Mouse (Mus musculus): ENCODE results near the gene Chrnb1. TPM values are rescaled to one million over a fixed set of nuclear protein-coding genes. Genes with fewer than 3 reads are reported as not detected.

Chrnb1 gene
- polyA plus RNA-seq, 1 experiment from 2014 or later = 4.2 TPM

DNA sequence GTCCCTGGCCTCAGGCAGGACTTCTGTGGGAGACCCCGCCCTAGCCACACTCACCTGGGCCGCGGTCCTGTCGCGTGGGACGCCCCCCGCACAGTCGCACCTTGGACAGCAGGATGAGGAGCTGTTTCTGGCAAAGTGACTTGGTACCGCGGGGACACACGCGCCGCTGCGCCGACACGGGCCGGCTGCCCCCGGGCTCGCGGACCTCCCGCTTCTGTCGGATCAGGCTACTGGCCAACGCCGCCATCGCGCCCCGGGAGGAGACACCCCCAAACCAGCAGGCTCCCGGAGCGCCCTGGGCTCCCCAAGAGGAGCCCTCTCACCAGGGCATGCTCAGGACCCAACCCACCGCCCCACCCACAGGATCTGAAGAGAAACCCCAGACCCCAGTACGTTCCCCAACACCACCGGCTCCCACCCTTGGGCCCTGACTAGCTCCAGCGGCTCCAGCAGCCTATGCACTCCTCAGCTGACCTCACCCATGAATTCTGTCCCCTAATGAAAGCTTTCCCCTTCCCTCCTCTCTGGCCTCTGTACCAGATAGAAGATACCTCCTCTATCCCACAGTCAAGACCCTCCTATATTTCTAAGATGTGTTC, 5.7 kb upstream of the Chrnb1 start, which contains the start of gene Fgf11:
TSS of gene Fgf11 (minus strand) at position 479 of the 599 bp plus-strand sequence.
- H3K9ac ChIP-seq (ENCODE audit: low read length) = peak within 1 kb of the TSS; percentile 73
- no peaks in the 10 kb centered on the region for H3K9me3 ChIP-seq (ENCODE audit: control insufficient read depth, low read length)
- WGBS = 2% methylated on average over 33 of the region's 33 CpGs
- peak within 1 kb of the TSS; percentile 89 for H3K4me2 ChIP-seq (ENCODE audit: low read depth)
- no peak for DNase-seq (ENCODE audit: low spot score)
- no peak for ATAC-seq (ENCODE audit: insufficient read depth, low FRiP score, low TSS enrichment)
- H3K27ac ChIP-seq (ENCODE audit: low read depth, low read length) = peak within 1 kb of the TSS; percentile 83
- H3K4me3 ChIP-seq (ENCODE audit: low read depth, low read length) = peak within 1 kb of the TSS; percentile 52
- H3K4me1 ChIP-seq (ENCODE audit: control insufficient read depth, insufficient read depth, low read length) = peaks cover 30% of the 10 kb centered on the region
- peaks cover 55% of the 10 kb centered on the region for H3K27me3 ChIP-seq (ENCODE audit: control insufficient read depth, insufficient read depth, low read length)
- H3K36me3 ChIP-seq (ENCODE audit: control insufficient read depth, insufficient read depth, low read length) = no peaks in the 10 kb centered on the region

- Histone ChIP-seq H3K4me2 (ENCODE audit: low read depth) (peak overlapping the region; percentile 89), H3K9me3 (ENCODE audit: control insufficient read depth, low read length) (no peaks in the 10 kb centered on the region), H3K27me3 (ENCODE audit: control insufficient read depth, insufficient read depth, low read length) (peaks cover 55% of the 10 kb centered on the region), H3K27ac (ENCODE audit: low read depth, low read length) (peak overlapping the region; percentile 83), H3K4me3 (ENCODE audit: low read depth, low read length) (peak overlapping the region; percentile 52), H3K9ac (ENCODE audit: low read length) (peak overlapping the region; percentile 73), H3K36me3 (ENCODE audit: control insufficient read depth, insufficient read depth, low read length) (no peaks in the 10 kb centered on the region), H3K4me1 (ENCODE audit: control insufficient read depth, insufficient read depth, low read length) (peaks cover 33% of the 10 kb centered on the region)
- WGBS = under 1% methylated on average over 36 of the region's 36 CpGs
- peak; percentile 89 for DNase-seq (ENCODE audit: low spot score)
- ATAC-seq (ENCODE audit: insufficient read depth, low FRiP score, low TSS enrichment) = peak; percentile 66
Measured at GRCm38 (mm10) chr11:69800392-69801197, 4.9 kb upstream of the Chrnb1 start.

- Histone ChIP-seq H3K4me2 (ENCODE audit: low read depth) (peak overlapping the region; percentile 89), H3K27ac (ENCODE audit: low read depth, low read length) (peak overlapping the region; percentile 83), H3K4me1 (ENCODE audit: control insufficient read depth, insufficient read depth, low read length) (peaks cover 33% of the 10 kb centered on the region), H3K9ac (ENCODE audit: low read length) (peak overlapping the region; percentile 73), H3K4me3 (ENCODE audit: low read depth, low read length) (peak overlapping the region; percentile 52), H3K27me3 (ENCODE audit: control insufficient read depth, insufficient read depth, low read length) (peaks cover 50% of the 10 kb centered on the region), H3K36me3 (ENCODE audit: control insufficient read depth, insufficient read depth, low read length) (no peaks in the 10 kb centered on the region), H3K9me3 (ENCODE audit: control insufficient read depth, low read length) (no peaks in the 10 kb centered on the region)
- ATAC-seq (ENCODE audit: insufficient read depth, low FRiP score, low TSS enrichment) (peak; percentile 38), DNase-seq (ENCODE audit: low spot score) (no peak)
- under 1% methylated on average over 10 of the region's 11 CpGs for WGBS
Measured at GRCm38 (mm10) chr11:69800138-69800391, 4.3 kb upstream of the Chrnb1 start.

DNA sequence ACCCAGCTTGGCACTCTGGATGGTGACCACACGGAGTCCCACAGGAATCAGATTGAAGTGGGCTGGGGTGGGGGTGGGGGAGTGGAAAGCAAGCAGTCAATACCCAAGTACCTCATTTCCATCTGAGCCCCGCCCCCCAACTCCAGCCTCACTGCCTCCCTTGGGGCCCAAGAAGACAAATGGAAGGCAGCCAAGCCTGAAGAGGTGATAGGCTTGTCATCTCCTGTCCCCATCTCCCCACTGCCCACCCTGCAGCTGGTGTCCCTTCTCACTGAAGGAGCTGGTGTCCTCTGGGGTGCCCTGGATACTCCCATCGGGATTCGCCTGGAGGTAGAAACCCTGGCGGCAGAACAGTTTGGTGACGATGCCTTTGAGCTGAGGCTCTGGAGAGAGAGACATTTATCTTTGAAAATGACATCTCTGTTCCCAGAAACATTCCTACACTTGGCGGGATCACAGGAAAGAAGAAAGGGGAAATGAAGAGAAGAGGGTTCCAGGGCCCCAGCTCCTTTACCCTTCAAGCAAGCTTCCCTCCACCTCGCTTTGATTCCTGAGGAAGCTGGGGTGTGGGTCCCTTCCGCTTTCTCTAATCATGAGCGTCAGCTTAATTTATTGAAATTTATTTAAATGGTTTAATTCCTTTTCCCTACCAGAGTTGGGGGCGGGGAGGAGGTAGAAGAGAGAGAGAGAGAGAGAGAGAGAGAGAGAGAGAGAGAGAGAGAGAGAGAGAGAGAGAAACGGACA, 3.8 kb upstream of the Chrnb1 start:
- Histone ChIP-seq H3K27me3 (ENCODE audit: control insufficient read depth, insufficient read depth, low read length) (peaks cover 45% of the 10 kb centered on the region), H3K4me3 (ENCODE audit: low read depth, low read length) (peak overlapping the region; percentile 52), H3K4me1 (ENCODE audit: control insufficient read depth, insufficient read depth, low read length) (peaks cover 32% of the 10 kb centered on the region), H3K4me2 (ENCODE audit: low read depth) (peak overlapping the region; percentile 89), H3K27ac (ENCODE audit: low read depth, low read length) (peak overlapping the region; percentile 83), H3K36me3 (ENCODE audit: control insufficient read depth, insufficient read depth, low read length) (no peaks in the 10 kb centered on the region), H3K9me3 (ENCODE audit: control insufficient read depth, low read length) (no peaks in the 10 kb centered on the region), H3K9ac (ENCODE audit: low read length) (no peak overlapping the region)
- WGBS = 17% methylated on average over 12 of the region's 12 CpGs
- ATAC-seq (ENCODE audit: insufficient read depth, low FRiP score, low TSS enrichment) (no peak), DNase-seq (ENCODE audit: low spot score) (peak; percentile 78)

GRCm38 (mm10) chr11:69797924-69798323, 2.2 kb upstream of the Chrnb1 start:
- WGBS = 74% methylated on average over 7 of the region's 7 CpGs
- Histone ChIP-seq H3K9me3 (ENCODE audit: control insufficient read depth, low read length) (no peaks in the 10 kb centered on the region), H3K4me1 (ENCODE audit: control insufficient read depth, insufficient read depth, low read length) (peaks cover 19% of the 10 kb centered on the region), H3K4me3 (ENCODE audit: low read depth, low read length) (no peak overlapping the region), H3K27ac (ENCODE audit: low read depth, low read length) (no peak overlapping the region), H3K9ac (ENCODE audit: low read length) (no peak overlapping the region), H3K4me2 (ENCODE audit: low read depth) (no peak overlapping the region), H3K36me3 (ENCODE audit: control insufficient read depth, insufficient read depth, low read length) (no peaks in the 10 kb centered on the region), H3K27me3 (ENCODE audit: control insufficient read depth, insufficient read depth, low read length) (peaks cover 29% of the 10 kb centered on the region)
- DNase-seq (ENCODE audit: low spot score) (no peak), ATAC-seq (ENCODE audit: insufficient read depth, low FRiP score, low TSS enrichment) (no peak)

DNA sequence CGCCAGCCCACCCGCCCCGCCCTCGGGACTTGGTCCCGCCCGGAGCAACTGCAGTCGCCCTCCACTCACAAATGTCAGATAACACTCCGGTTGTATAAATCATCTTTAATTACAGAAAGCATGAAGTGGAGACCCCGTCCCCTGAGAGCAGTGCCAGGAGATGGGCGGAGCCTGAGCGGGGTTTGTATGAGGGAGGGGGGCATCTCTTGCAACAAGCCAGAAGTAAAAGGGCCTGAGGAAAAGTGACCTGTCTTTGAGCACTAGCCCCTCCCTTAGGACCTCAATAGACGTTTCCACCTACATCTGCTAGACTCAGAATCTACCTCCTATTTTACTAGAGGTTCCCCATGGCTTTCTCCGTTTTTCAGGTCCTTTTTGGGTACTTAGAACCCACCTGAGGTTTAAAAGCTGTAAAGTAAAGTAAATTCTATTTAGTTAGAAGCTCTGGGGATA, 266 bp upstream of the Chrnb1 start:
- peaks cover 13% of the 10 kb centered on the region for H3K4me1 ChIP-seq (ENCODE audit: control insufficient read depth, insufficient read depth, low read length)
- H3K4me3 ChIP-seq (ENCODE audit: low read depth, low read length) = peak overlapping the region; percentile 39
- no peak for DNase-seq (ENCODE audit: low spot score)
- no peak for ATAC-seq (ENCODE audit: insufficient read depth, low FRiP score, low TSS enrichment)
- H3K4me2 ChIP-seq (ENCODE audit: low read depth) = peak overlapping the region; percentile 87
- no peaks in the 10 kb centered on the region for H3K36me3 ChIP-seq (ENCODE audit: control insufficient read depth, insufficient read depth, low read length)
- no peak overlapping the region for H3K9ac ChIP-seq (ENCODE audit: low read length)
- no peak overlapping the region for H3K27ac ChIP-seq (ENCODE audit: low read depth, low read length)
- H3K9me3 ChIP-seq (ENCODE audit: control insufficient read depth, low read length) = no peaks in the 10 kb centered on the region
- peaks cover 15% of the 10 kb centered on the region for H3K27me3 ChIP-seq (ENCODE audit: control insufficient read depth, insufficient read depth, low read length)
- WGBS = 3% methylated on average over 13 of the region's 13 CpGs

DNA sequence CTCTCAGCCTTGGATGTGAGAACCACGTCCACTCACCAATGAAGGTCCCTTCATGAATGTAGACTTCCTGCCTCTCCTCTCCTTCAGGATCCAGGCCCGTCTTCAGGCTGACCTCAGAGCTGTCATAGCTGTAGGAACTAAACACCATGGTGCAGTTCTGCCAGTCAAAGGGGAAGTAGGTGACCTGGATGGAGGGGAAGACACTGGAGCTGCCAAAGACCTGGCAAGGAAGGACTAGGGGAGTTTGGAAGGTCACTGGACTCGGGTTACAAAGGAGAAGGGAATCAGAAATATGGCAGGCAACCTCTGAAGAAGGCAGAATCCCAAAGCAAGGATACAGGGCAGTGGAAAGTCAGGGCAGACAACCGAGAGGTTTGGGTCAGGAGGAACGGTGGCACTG, 2.3 kb downstream of the Chrnb1 start:
- H3K9me3 ChIP-seq (ENCODE audit: control insufficient read depth, low read length) = no peaks in the 10 kb centered on the region
- no peaks in the 10 kb centered on the region for H3K36me3 ChIP-seq (ENCODE audit: control insufficient read depth, insufficient read depth, low read length)
- no peak overlapping the region for H3K4me2 ChIP-seq (ENCODE audit: low read depth)
- ATAC-seq (ENCODE audit: insufficient read depth, low FRiP score, low TSS enrichment) (no peak), DNase-seq (ENCODE audit: low spot score) (no peak)
- 0 out of 2 replicates have a peak, but pooled peaks cover 3% of the 10 kb centered on the region for H3K4me1 ChIP-seq (ENCODE audit: control insufficient read depth, insufficient read depth, low read length)
- peaks cover 11% of the 10 kb centered on the region; the same call in 1 of the 2 replicates for H3K27me3 ChIP-seq (ENCODE audit: control insufficient read depth, insufficient read depth, low read length)
- H3K4me3 ChIP-seq (ENCODE audit: low read depth, low read length) = no peak overlapping the region
- no peak overlapping the region for H3K9ac ChIP-seq (ENCODE audit: low read length)
- no peak overlapping the region for H3K27ac ChIP-seq (ENCODE audit: low read depth, low read length)
- 72% methylated on average over 5 of the region's 5 CpGs for WGBS

DNA sequence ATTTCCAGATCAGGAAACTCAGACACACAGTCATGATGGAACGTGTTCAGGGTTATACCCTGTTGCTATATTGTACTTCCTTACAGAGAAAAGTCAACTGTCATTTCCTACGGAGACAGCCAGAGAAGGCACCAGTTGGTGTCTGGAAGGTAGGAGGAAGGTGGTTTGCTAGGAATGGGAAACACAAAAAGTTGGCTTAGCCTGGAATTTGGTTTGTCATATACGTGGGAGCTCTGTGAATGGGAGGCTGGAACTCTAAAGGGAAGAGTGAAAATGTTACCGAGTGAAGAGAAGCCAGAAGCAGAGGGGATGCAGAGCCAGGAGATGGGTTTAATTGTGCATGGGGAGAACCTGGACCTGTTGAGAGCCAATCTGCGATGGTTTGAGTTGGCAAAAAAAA, 4.3 kb downstream of the Chrnb1 start:
- no peak for ATAC-seq (ENCODE audit: insufficient read depth, low FRiP score, low TSS enrichment)
- no peak overlapping the region for H3K4me2 ChIP-seq (ENCODE audit: low read depth)
- WGBS = 81% methylated on average over 5 of the region's 5 CpGs

More for the DNA sequence above, 4.3 kb downstream of the Chrnb1 start:
- DNase-seq (ENCODE audit: low spot score) = no peak
- no peak overlapping the region for H3K9ac ChIP-seq (ENCODE audit: low read length)
- H3K27me3 ChIP-seq (ENCODE audit: control insufficient read depth, insufficient read depth, low read length) = peaks cover 10% of the 10 kb centered on the region; the same call in 1 of the 2 replicates
- 0 out of 2 replicates have a peak, but pooled peaks cover 3% of the 10 kb centered on the region for H3K4me1 ChIP-seq (ENCODE audit: control insufficient read depth, insufficient read depth, low read length)
- H3K27ac ChIP-seq (ENCODE audit: low read depth, low read length) = no peak overlapping the region
- H3K36me3 ChIP-seq (ENCODE audit: control insufficient read depth, insufficient read depth, low read length) = no peaks in the 10 kb centered on the region
- no peak overlapping the region for H3K4me3 ChIP-seq (ENCODE audit: low read depth, low read length)
- no peaks in the 10 kb centered on the region for H3K9me3 ChIP-seq (ENCODE audit: control insufficient read depth, low read length)

Data from neural tube, embryonic 11.5 days (tissue).